Mouse (Mus musculus) small intestine, adult 2 months (tissue): ENCODE results near the gene Cpa2.

Source experiments
- CTCF ChIP-seq: fragments of 200-500 bp; IDR thresholded peaks from 2 replicates; pipeline ENCODE4 v1.5.1; 2012; ENCODE audit warnings: low read depth, mild to moderate bottlenecking, control low read depth, inconsistent platforms, low read length, moderate library complexity, mixed read lengths; ENCODE audit not compliant: insufficient replicate concordance, insufficient read length; ENCODE audit errors: extremely low read depth
- POLR2A ChIP-seq: fragments of 200-500 bp; IDR thresholded peaks from 2 replicates; pipeline ENCODE4 v1.6.1; 2012; ENCODE audit warnings: low read depth, mild to moderate bottlenecking, control low read depth, inconsistent platforms, low read length, moderate library complexity

DNA sequence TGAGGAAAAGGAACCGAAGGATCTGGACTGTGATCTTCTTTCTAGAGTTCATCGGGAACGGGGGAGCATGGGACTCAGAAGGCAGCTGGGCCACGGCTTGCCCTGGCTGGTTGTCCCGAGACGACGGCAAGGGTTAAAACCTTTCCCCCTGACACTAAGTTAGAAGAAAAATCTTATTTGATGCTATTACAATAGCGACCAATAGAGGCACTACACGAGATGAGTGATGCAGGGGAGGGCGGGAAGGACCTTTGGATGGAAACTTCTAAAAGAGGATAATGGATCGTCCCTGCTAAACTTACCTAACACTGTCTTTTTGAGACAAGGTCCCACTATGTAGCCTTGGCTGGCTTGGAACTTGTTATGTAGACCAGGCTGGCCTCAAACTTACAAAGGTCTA is 21.0 kb upstream of the Cpa2 start:
- no peak for TF ChIP-seq POLR2A
- no peak for TF ChIP-seq CTCF
